8 mouse cellular contexts compared by ENCODE assay signal in genomic region chr2:35109924-35110304, GRCm38 (mm10). TPM values are rescaled to one million over a fixed set of nuclear protein-coding genes. Genes with fewer than 3 reads are reported as not detected.
DNase-seq lines count a peak whose midpoint lies in the region; ATAC-seq and TF ChIP-seq lines count a peak whose summit lies in the region.

No protein-coding gene starts in this region.

- H3K36me3 ChIP-seq in kidney, adult 2 months (ENCODE audit: control insufficient read depth, insufficient read depth, low read length): no peaks in the 10 kb centered on the region
- no peaks in the 10 kb centered on the region for H3K36me3 ChIP-seq in myocyte (ENCODE audit: control insufficient read depth, insufficient read depth)

- peaks cover 4% of the 10 kb centered on the region; the same call in 1 of the 2 replicates for H3K4me1 ChIP-seq in kidney, adult 2 months (ENCODE audit: control insufficient read depth, insufficient read depth, low read length)
- no peaks in the 10 kb centered on the region for H3K4me1 ChIP-seq in brown adipose tissue, adult 24 weeks (ENCODE audit: control insufficient read depth, insufficient read depth, insufficient read length, low read length)

- H3K79me2 ChIP-seq in myocyte (ENCODE audit: control insufficient read depth, insufficient read depth): no peaks in the 10 kb centered on the region

- TF ChIP-seq CTCF in kidney, adult 2 months (conservative IDR thresholded peaks at IDR 0.05; ENCODE audit: insufficient read depth, insufficient read length, low read depth, low read length): no peak

- ATAC-seq in inflammation-experienced regulatory T-cells, adult 6 months: peak; percentile 54

- no peaks in the 10 kb centered on the region for H3K27me3 ChIP-seq in kidney, adult 2 months (replicated peaks; ENCODE audit: control insufficient read depth, insufficient read depth, low read length)
- no peaks in the 10 kb centered on the region for H3K27me3 ChIP-seq in myocyte (ENCODE audit: control insufficient read depth, insufficient read depth, insufficient read length)

- no peak for TF ChIP-seq POLR2A in kidney, adult 2 months (IDR thresholded peaks at IDR 0.05; ENCODE audit: low read depth, low read length)
- no peak for TF ChIP-seq POLR2A in myocyte (IDR thresholded peaks at IDR 0.05; ENCODE audit: insufficient read length, low read depth)

- H3ac ChIP-seq in myocyte (ENCODE audit: control insufficient read depth, insufficient read length): peak overlapping the region; percentile 65

- no peak for DNase-seq in kidney, adult 2 months
- no peak for DNase-seq in kidney, adult 8-10 months
- no peak for DNase-seq in gastrocnemius, adult 18-20 months (ENCODE audit: low spot score)
- DNase-seq in spleen, adult 12 weeks (ENCODE audit: low spot score): no peak
- DNase-seq in adrenal gland, adult 8-10 months: no peak

- peak overlapping the region; percentile 86 for H3K4me3 ChIP-seq in kidney, adult 2 months (ENCODE audit: insufficient read depth, low read depth, low read length)
- H3K4me3 ChIP-seq in brown adipose tissue, adult 24 weeks (ENCODE audit: insufficient read depth, low read depth, low read length): peak overlapping the region; percentile 94
- H3K4me3 ChIP-seq in myocyte: peak overlapping the region; percentile 40

- WGBS in kidney, adult 2 months: 2% methylated on average over 13 of the region's 13 CpGs

- H3K4me2 ChIP-seq in myocyte (ENCODE audit: low read depth): peak overlapping the region; percentile 75

- H3K27ac ChIP-seq in kidney, adult 2 months (ENCODE audit: insufficient read depth, low read depth, low read length): no peak overlapping the region
- peak overlapping the region; percentile 40; the same call in 1 of the 2 replicates for H3K27ac ChIP-seq in brown adipose tissue, adult 24 weeks (replicated peaks; ENCODE audit: low read depth, low read length)

TF ChIP-seq in myocyte, 11 proteins besides CTCF, POLR2A, EP300 and RAD21:
- TF ChIP-seq TCF12 (IDR thresholded peaks at IDR 0.05; ENCODE audit: insufficient read depth, poor library complexity, severe bottlenecking) (no peak), CEBPB (IDR thresholded peaks at IDR 0.05; ENCODE audit: insufficient read depth, poor library complexity, severe bottlenecking) (no peak), USF1 (IDR thresholded peaks at IDR 0.05; ENCODE audit: low read depth) (no peak), TCF3 (IDR thresholded peaks at IDR 0.05; ENCODE audit: insufficient read length, low read depth) (no peak), SRF (IDR thresholded peaks at IDR 0.05; ENCODE audit: control insufficient read depth, insufficient read length, low read depth) (no peak), E2F4 (IDR thresholded peaks at IDR 0.05; ENCODE audit: insufficient read depth) (no peak), MAX (IDR thresholded peaks at IDR 0.05; ENCODE audit: low read depth) (no peak), MYOD1 (IDR thresholded peaks at IDR 0.05; ENCODE audit: control insufficient read depth in 1 of 3, insufficient read length in 2 of 3, low read depth in 2 of 3) (no peak), MYOG (IDR thresholded peaks at IDR 0.05; ENCODE audit: control insufficient read depth in 1 of 3, insufficient read depth in 1 of 3, insufficient read length in 2 of 3, low read depth in 2 of 3) (no peak), REST (IDR thresholded peaks at IDR 0.05; ENCODE audit: insufficient read depth, insufficient read length) (no peak), POLR2AphosphoS2 (IDR thresholded peaks at IDR 0.05; ENCODE audit: insufficient read length, low read depth) (no peak)

RNA-seq across cellular contexts. Expression of gene Cntrl, which starts 0.6 kb away (rescaled TPM):
- 5.5 and 7.2 TPM in 2 replicates for polyA plus RNA-seq in kidney, adult 2 months (2012; rRNA removed)
- 3.3 and 4.4 TPM in 2 replicates for polyA plus RNA-seq in brown adipose tissue, adult 24 weeks (2012; ENCODE audit: insufficient read depth, insufficient read length, missing spikeins)
- polyA plus RNA-seq in inflammation-experienced regulatory T-cells, adult 6 months (2017; shearing (Covaris generic)): 100 to 1,000 TPM; 157 to 202 (median 161) TPM
- 2.6 TPM for polyA plus RNA-seq in myocyte (2012; fragmentation: generic; extraction: Trizol)
- total RNA-seq in gastrocnemius, adult 18-20 months (2021): 1 to 10 TPM; 4.3 to 5.4 TPM
- total RNA-seq in adrenal gland, adult 8-10 months (2022): 10 to 100 TPM; 16.4 to 30.7 (median 23.5) TPM

RNA-seq across cellular contexts. Expression of gene AI182371, which starts 8.6 kb away (rescaled TPM):
- polyA plus RNA-seq in kidney, adult 2 months (2012; rRNA removed): 0.16 and 0.27 TPM in 2 replicates
- polyA plus RNA-seq in brown adipose tissue, adult 24 weeks (2012; ENCODE audit: insufficient read depth, insufficient read length, missing spikeins): 0.91 TPM in 1 of 2 replicates, not detected in the other
- 1 to 10 TPM in 1 of 3 experiments, under 1 TPM in 2; 0.49 to 1.7 (median 0.63) TPM for polyA plus RNA-seq in inflammation-experienced regulatory T-cells, adult 6 months (2017; shearing (Covaris generic))
- polyA plus RNA-seq in myocyte (2012; fragmentation: generic; extraction: Trizol): 0.05 TPM
- not detected for total RNA-seq in gastrocnemius, adult 18-20 months (2021)
- total RNA-seq in adrenal gland, adult 8-10 months (2022): 1 to 10 TPM in 1 of 4 experiments, under 1 TPM in 3; 0.21 to 1.5 (median 0.71) TPM

RNA-seq across cellular contexts. Expression of gene Hc, which starts 48.7 kb away (rescaled TPM):
- 0.13 TPM in 1 of 2 replicates, not detected in the other for polyA plus RNA-seq in kidney, adult 2 months (2012; rRNA removed)
- not detected in 2 replicates for polyA plus RNA-seq in brown adipose tissue, adult 24 weeks (2012; ENCODE audit: insufficient read depth, insufficient read length, missing spikeins)
- under 1 TPM in 2 of 3 experiments, not detected in 1; 0.40 to 0.43 TPM for polyA plus RNA-seq in inflammation-experienced regulatory T-cells, adult 6 months (2017; shearing (Covaris generic))
- not detected for polyA plus RNA-seq in myocyte (2012; fragmentation: generic; extraction: Trizol)
- total RNA-seq in gastrocnemius, adult 18-20 months (2021): under 1 TPM in 1 of 2 experiments, not detected in 1; 0.19 TPM
- total RNA-seq in adrenal gland, adult 8-10 months (2022): under 1 TPM in 3 of 4 experiments, not detected in 1; 0.32 to 0.38 (median 0.35) TPM

Comparison
In these comparisons a context has a peak if more than half of its experiments do, and no peak if none do; other contexts are left out.
1. H3K4me3 ChIP-seq: peak in every context shown above with its lines; median percentile 94 in brown adipose tissue, adult 24 weeks; 86 in kidney, adult 2 months; 40 in myocyte.
2. RNA of gene Cntrl, which starts 0.6 kb away (polyA plus RNA-seq): 157 to 202 TPM in inflammation-experienced regulatory T-cells, adult 6 months; 5.5 to 7.2 TPM in kidney, adult 2 months, 3.3 to 4.4 TPM in brown adipose tissue, adult 24 weeks and 2.6 TPM in myocyte (single experiment); every median in the first group is over 10 times any median in the second.